Mouse (Mus musculus) pancreas, adult 10 weeks (tissue): ENCODE measurements around the gene Hist1h2ai. TPM values are rescaled to one million over a fixed set of nuclear protein-coding genes. Genes with fewer than 3 reads are reported as not detected.

Source experiments
- polyA plus RNA-seq: library from polyadenylated mRNA; stranded (reverse); fragments of 350-450 nt; fragmentation: Illumina TruSeq; extraction: RNeasy Lipid Tissue Mini Kit (QIAGEN cat#74804); gene quantifications from one replicate; pipeline ENCODE4 v1.2.3, GENCODE M21; 2015; ENCODE audit warnings: low read depth, low replicate concordance; ENCODE audit not compliant: insufficient read depth

Gene Hist1h2ai
- polyA plus RNA-seq, result not detected

DNA sequence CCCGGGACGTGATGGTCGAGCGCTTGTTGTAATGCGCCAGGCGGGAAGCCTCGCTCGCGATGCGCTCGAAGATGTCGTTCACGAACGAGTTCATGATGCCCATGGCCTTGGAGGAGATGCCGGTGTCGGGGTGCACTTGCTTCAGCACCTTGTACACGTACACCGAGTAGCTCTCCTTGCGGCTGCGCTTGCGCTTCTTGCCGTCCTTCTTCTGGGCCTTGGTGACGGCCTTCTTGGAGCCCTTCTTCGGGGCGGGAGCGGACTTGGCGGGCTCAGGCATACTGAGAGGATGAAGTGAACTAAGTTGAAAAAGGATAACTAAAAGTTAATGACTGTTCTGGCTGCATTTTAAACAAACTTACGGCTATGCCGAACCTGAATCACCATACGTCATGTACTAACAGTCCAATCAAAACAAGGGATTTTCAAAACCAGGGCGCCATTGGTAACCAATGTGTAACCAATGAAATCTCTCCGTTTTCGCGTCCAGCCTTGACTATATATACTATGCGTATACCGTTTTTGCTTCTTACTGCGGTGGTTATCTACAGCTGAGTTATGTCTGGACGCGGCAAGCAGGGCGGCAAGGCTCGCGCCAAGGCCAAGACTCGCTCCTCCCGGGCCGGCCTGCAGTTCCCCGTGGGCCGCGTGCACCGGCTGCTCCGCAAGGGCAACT, at the start of gene Hist1h2ai, which contains the start of gene Hist1h2bl:
TSS of gene Hist1h2ai (plus strand) at position 559 of the 676 bp plus-strand sequence.
TSS of gene Hist1h2bl (minus strand) at position 280 of the 676 bp plus-strand sequence.

DNA sequence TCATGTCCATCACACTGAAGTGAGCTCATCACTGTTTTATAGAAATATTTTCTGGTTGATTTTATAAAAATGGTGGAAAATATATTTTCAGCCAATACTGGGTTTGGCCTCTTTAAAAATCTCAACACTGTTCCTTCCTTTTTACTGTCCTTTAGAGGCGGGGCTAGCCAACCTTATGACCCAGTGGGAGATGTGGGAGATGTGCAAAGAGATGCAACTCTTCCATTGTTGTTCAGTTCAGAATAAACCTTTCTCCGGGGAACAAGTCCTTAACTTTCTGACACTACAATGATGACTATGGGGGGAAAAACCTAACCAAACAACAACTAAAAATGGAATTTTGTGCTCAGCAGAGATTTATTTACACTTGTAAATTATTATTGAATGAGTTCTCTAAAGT, 38.9 kb upstream of the Hist1h2ai start, which contains the start of gene Olfr1360:
TSS of gene Olfr1360 (minus strand) at position 101 of the 400 bp plus-strand sequence.

DNA sequence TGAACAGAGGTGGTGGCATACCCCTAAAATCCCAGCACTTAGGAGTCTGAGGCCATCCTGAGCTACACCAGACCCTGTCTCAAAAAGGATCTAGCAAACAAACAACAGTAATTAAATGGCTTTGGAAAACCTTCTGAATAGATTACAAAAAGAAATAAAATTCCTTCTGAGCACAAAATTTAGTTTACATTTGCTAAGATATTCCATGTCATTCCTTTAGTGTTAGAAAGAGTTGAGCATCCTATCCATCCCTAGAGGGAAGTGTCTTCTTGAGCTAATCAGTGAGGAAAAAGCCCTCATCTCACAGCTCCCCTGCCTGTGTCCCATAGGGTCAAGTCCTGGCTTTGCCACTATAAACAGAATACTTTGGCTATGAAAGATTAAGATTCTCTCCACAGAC, 18.4 kb upstream of the Hist1h2ai start, which contains the start of gene Olfr1359:
TSS of gene Olfr1359 (plus strand) at position 301 of the 400 bp plus-strand sequence.

DNA sequence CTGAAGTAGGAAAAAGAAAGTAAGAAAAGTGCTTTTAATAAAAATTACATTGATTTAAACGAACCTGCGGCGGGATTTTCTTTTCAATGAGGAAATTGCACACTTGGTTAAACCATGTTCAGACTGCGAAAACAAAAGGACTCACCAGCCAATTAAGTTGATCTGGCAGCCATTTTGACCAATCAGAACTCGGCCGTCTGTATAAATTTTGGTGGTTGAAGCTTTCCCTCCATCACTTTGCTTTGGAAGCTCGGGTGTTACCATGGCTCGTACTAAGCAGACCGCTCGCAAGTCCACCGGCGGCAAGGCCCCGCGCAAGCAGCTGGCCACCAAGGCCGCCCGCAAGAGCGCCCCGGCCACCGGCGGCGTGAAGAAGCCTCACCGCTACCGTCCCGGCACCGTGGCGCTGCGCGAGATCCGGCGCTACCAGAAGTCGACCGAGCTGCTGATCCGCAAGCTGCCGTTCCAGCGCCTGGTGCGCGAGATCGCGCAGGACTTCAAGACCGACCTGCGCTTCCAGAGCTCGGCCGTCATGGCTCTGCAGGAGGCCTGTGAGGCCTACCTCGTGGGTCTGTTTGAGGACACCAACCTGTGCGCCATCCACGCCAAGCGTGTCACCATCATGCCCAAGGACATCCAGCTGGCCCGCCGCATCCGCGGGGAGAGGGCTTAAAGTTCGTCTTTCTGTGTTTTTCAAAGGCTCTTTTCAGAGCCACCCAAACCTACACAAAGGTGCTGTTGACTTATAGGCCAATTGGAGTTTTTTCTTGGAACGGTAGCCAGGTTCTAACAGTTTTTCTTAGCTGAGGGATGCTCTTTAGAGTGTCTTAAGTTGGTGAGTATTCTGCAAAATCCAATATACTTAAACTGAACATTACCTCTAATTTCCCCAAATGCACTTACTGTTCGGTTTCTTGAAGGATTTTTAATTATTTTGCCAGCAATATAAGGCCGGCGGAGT, 1.5 kb downstream of the Hist1h2ai start, which contains the start of gene Hist1h3h:
TSS of gene Hist1h3h (plus strand) at position 263 of the 961 bp plus-strand sequence.

DNA sequence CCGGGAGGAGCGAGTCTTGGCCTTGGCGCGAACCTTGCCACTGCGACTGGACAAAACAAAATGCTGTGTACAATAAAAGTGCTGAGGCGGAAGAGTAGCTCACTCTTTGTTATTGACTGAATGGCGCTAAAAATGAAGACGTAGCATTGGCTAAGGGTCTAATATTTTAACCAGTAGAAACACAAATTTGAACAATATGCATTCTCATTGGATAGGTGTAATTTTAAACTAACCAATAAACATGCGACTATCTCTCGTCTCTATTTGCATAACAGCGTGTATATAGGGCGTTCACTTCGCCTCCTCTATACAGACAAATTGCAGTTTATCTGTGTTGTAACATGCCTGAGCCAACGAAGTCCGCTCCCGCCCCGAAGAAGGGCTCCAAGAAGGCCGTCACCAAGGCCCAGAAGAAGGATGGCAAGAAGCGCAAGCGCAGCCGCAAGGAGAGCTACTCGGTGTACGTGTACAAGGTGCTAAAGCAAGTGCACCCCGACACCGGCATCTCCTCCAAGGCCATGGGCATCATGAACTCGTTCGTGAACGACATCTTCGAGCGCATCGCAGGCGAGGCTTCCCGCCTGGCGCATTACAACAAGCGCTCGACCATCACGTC, 5.6 kb downstream of the Hist1h2ai start, which contains the start of gene Hist1h2bm:
TSS of gene Hist1h2bm (plus strand) at position 288 of the 616 bp plus-strand sequence.

DNA sequence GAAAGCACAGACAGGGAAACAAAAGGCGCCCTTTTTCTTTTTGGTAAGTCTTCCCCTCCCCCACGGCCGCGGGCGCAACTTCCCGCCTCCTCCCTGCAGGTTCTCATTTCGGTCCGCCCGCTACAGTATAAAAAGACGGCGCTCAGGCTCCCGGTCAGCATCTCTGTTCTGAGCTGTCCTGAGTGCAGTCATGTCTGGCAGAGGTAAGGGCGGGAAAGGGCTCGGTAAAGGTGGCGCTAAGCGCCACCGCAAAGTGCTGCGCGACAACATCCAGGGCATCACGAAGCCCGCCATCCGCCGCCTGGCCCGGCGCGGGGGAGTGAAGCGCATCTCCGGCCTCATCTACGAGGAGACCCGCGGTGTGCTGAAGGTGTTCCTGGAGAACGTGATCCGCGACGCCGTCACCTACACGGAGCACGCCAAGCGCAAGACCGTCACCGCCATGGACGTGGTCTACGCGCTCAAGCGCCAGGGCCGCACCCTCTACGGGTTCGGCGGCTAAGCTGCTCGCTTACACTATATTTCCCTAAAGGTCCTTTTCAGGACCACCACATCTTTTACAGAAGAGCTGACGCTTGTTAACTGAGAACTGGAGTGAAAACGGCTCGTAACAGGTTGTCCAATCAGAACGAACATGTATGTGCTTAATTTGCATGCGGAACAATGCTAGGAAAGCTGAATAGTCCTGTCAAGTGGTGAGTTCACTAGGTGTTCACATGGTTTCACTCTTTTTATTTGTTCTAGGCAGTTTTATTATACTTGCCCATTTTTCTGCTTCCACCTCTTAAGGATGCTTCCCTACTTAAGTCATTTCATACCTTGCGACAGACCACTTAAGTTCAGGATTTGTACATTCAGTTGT, 18.9 kb downstream of the Hist1h2ai start, which contains the start of gene Hist1h4j:
TSS of gene Hist1h4j (plus strand) at position 159 of the 862 bp plus-strand sequence.

DNA sequence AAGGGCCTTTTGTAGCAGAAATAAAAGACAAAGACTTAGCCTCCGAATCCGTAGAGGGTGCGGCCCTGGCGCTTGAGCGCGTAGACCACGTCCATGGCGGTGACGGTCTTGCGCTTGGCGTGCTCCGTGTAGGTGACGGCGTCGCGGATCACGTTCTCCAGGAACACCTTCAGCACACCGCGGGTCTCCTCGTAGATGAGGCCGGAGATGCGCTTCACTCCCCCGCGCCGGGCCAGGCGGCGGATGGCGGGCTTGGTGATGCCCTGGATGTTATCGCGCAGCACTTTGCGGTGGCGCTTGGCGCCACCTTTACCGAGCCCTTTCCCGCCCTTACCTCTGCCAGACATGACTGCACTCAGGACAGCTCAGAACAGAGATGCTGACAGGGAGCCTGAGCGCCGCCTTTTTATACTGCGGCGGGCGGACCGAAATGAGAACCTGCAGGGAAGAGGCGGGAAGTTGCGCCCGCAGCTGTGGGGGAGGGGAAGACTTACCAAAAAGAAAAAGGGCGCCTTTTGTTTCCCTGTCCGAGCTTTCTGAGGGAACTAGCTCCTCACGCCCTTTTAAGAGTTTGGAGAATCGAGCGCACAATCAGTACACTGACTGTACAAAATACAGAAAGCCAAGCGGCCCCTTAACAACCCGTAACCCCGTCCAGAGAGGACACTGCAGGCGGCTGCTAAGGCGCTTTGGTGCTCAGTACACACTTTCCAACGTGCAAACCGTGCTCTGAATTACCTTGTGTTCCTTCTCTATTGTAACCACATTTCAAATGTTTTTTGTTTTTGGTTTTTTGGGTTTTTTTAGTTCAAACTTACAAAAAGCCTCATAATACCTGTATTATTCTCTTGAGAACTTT, 34.2 kb downstream of the Hist1h2ai start, which contains the start of gene Hist1h4k:
TSS of gene Hist1h4k (minus strand) at position 347 of the 859 bp plus-strand sequence.

DNA sequence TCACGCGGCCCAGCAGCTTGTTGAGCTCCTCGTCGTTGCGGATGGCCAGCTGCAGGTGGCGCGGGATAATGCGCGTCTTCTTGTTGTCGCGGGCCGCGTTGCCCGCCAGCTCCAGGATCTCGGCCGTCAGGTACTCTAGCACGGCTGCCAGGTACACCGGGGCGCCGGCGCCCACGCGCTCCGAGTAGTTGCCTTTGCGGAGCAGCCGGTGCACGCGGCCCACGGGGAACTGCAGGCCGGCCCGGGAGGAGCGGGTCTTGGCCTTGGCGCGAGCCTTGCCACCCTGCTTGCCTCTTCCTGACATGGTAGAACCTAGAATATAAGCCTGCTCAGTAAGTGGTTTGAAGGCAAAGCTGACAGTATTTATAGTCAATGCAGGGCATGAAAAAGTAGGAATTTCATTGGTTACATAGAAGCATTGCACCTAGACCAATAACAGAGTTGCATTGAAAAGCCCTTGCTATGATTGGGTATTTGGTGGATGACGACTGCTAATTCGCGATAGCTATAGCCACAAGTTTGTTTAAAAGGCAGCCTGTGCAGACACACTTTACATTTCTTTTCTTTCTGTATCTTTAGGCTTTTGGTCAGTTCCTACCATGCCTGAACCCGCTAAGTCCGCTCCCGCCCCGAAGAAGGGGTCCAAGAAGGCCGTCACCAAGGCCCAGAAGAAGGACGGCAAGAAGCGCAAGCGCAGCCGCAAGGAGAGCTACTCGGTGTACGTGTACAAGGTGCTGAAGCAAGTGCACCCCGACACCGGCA, 37.5 kb downstream of the Hist1h2ai start, which contains the start of the genes Hist1h2ak and Hist1h2bn:
TSS of gene Hist1h2ak (minus strand) at position 304 of the 762 bp plus-strand sequence.
TSS of gene Hist1h2bn (plus strand) at position 600 of the 762 bp plus-strand sequence.

Other genes starting within 250 kb of the Hist1h2ai start
- gene Nkapl, start 247.9 kb upstream of the Hist1h2ai start, polyA plus RNA-seq, result not detected
- 0.92 TPM for gene Zkscan4, start 237.5 kb upstream of the Hist1h2ai start, polyA plus RNA-seq
- gene Gm10065, start 237.0 kb upstream of the Hist1h2ai start, polyA plus RNA-seq, result not detected
- not detected for gene AK157302, start 221.2 kb upstream of the Hist1h2ai start, polyA plus RNA-seq
- gene Gm11273, start 215.0 kb upstream of the Hist1h2ai start, polyA plus RNA-seq, result not detected
- 2.1 TPM for gene Zkscan8, start 185.3 kb upstream of the Hist1h2ai start, polyA plus RNA-seq
- gene Olfr1366, start 173.6 kb upstream of the Hist1h2ai start, polyA plus RNA-seq, result not detected
- not detected for gene Olfr1535, start 156.5 kb upstream of the Hist1h2ai start, polyA plus RNA-seq
- gene Olfr1364, start 134.7 kb upstream of the Hist1h2ai start, polyA plus RNA-seq, result not detected
- gene Olfr1362, start 102.4 kb upstream of the Hist1h2ai start, polyA plus RNA-seq, result not detected
- not detected for gene Olfr11, start 73.9 kb upstream of the Hist1h2ai start, polyA plus RNA-seq
- gene Olfr1361, start 53.0 kb upstream of the Hist1h2ai start, polyA plus RNA-seq, result not detected
- gene Olfr1360, start 39.0 kb upstream of the Hist1h2ai start, polyA plus RNA-seq, result not detected
- not detected for gene Olfr1359, start 18.3 kb upstream of the Hist1h2ai start, polyA plus RNA-seq
- not detected for gene Hist1h2bl, start 279 bp upstream of the Hist1h2ai start, polyA plus RNA-seq
- not detected for gene Hist1h3h, start 1.2 kb downstream of the Hist1h2ai start, polyA plus RNA-seq
- gene Hist1h2bm, start 5.6 kb downstream of the Hist1h2ai start, polyA plus RNA-seq, result not detected
- gene Hist1h4j, start 18.6 kb downstream of the Hist1h2ai start, polyA plus RNA-seq, result not detected
- not detected for gene Hist1h4k, start 34.1 kb downstream of the Hist1h2ai start, polyA plus RNA-seq
- not detected for gene Hist1h2ak, start 37.4 kb downstream of the Hist1h2ai start, polyA plus RNA-seq
- gene Hist1h2bn, start 37.7 kb downstream of the Hist1h2ai start, polyA plus RNA-seq, result not detected
- not detected for gene Hist1h1b, start 64.2 kb downstream of the Hist1h2ai start, polyA plus RNA-seq
- gene Hist1h3i, start 66.9 kb downstream of the Hist1h2ai start, polyA plus RNA-seq, result not detected
- not detected for gene Hist1h2an, start 70.8 kb downstream of the Hist1h2ai start, polyA plus RNA-seq
- not detected for gene Hist1h2bp, start 71.0 kb downstream of the Hist1h2ai start, polyA plus RNA-seq
- not detected for gene Hist1h2bq, start 93.8 kb downstream of the Hist1h2ai start, polyA plus RNA-seq
- not detected for gene Hist1h2ao, start 94.0 kb downstream of the Hist1h2ai start, polyA plus RNA-seq
- not detected for gene Hist1h4m, start 95.3 kb downstream of the Hist1h2ai start, polyA plus RNA-seq
- gene Hist1h4n, start 115.8 kb downstream of the Hist1h2ai start, polyA plus RNA-seq, result not detected
- not detected for gene Hist1h2ap, start 117.1 kb downstream of the Hist1h2ai start, polyA plus RNA-seq
- 0.76 TPM for gene Hist1h2br, start 117.3 kb downstream of the Hist1h2ai start, polyA plus RNA-seq
- 1.2 TPM for gene Zfp184, start 228.7 kb downstream of the Hist1h2ai start, polyA plus RNA-seq